Mouse (Mus musculus) natural killer cell, adult 2 months (primary cell): ENCODE results near the gene Frg2f1.

Source experiments
- DNase-seq, 2 experiments: peaks; one replicate each; pipeline ENCODE4 v3.0.0; 2022; ENCODE audit warnings: low spot score in 2 of 2

The Frg2f1 gene

DNA sequence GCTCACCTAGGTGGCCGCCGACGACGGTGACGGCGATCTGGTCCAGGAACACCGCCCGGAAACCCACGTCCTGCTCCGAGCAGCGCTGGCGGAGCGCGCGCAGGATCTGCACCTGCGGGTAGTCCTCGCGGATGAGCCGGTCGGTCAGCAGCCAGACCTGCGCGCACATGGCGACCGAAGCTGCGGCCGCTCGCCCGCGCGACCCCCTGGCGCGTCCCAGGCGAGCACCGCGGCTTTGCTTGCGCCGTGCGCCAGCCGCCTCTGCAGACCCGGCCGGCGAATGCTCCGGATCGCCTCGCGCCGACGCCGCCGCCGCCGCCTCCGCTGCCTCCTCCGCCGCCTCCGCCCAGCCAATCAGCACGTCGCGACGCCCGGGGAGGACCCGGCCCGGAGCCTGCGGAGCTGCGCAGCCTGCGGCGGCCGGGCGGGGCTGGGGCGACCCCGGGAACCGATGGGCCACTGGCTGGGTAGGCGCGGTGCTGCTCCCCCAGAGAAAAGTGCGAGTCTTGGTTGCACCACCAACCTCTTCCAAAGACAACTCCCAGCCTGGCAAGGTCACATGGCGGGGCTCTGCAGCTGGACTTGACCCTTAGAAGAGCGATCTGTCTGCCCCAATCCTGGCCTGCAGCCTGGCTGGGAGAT lies 46.9 kb downstream of the Frg2f1 start, which contains the start of gene Rimkla:
Rimkla (minus strand) TSS at position 338 of the 642 bp plus-strand sequence.
- peak in 1 of 2 experiments; percentile 1 for DNase-seq

DNA sequence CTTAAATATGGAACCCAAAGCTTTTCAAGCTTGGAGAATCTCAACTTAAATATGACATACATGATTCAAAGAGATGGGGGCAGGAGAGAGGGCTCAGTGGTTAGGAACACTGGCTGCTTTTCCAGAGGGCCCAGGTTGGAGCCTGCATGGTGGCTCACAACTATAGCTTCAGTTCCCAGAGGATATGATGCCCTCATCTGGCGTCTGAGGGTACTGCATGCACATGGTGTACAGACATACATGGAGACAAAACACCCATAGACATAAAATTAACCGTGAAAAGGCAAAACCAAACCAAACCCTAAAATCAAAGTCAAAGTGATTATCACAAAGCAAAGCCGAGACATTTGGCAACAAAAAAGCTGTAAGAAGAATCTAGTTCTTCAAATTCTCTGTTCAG lies 48.5 kb downstream of the Frg2f1 start:
- peak in 1 of 2 experiments; percentile 8 for DNase-seq

DNA sequence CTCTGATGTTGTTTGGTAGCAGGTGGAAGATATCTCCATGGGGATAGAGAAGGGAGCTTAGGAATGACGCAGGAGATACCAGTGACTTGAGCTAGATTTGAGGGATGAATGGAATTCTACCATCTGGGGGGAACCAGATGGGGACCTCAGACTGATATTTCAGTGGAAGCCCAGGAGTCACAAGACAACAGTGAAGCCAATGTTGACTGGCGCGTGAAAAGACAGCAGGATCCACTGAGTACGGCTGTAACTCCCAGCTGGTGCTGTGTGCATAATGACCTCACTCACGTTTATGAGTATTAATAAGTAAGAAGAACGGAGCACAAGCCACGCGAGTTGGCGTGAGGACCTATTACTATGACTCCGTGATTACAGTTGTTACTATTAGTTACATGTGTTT lies 49.7 kb downstream of the Frg2f1 start:
- DNase-seq: no peak

DNA sequence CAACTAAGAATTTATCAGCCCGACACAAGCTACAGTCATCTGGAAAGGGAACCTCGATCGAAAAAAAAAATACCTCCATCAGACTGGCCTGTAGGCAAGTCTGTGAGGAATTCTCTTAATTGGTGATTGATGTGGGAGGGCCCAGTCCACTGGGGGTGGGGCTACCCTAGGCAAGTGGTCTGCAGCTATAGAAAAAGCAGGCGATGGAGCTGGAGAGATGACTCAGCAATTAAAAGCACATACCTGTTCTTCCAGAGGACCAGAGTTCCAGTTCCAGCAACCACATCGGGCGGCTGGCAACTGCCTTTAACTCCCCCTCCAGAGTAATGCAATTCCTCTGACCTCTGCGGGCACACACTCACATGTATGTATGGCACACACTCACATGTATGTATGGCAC lies 54.4 kb downstream of the Frg2f1 start:
- DNase-seq: no peak

DNA sequence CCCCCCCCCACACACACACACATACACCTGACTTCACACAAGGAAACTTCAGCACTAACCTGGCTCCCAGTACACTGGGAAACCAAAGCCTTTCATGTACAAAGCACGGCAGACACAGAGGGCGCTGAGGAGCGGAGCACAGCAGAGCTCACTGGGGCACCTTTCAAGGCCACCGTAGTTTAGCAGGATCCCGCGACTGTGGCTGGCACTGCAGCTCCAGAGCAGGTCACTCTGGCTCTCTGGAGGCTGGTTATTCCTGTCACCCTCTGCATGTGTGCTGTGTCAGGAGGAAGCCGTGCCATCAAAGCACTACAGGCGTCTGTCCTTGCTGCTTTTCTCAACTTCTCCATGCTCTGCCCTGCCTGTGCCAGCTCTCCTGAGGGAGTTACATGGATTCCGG lies 56.3 kb downstream of the Frg2f1 start:
- DNase-seq: no peak
